Mouse (Mus musculus) G1E (cell line): Measurements from ENCODE around the gene 1700020A23Rik.

Experiments used
- GATA1 ChIP-seq: IDR thresholded peaks from 2 replicates; pipeline ENCODE4 v1.6.1; 2012; ENCODE audit warnings: borderline replicate concordance, low read length, inconsistent platforms, mixed read lengths
- POLR2AphosphoS5 ChIP-seq: IDR thresholded peaks from 2 replicates; pipeline ENCODE4 v1.6.1; 2012; ENCODE audit warnings: low read depth, low read length, inconsistent platforms; ENCODE audit not compliant: insufficient replicate concordance
- TAL1 ChIP-seq: conservative IDR thresholded peaks from 2 replicates; pipeline ENCODE4 v1.6.1; 2012; ENCODE audit warnings: low read depth, low read length, inconsistent platforms, mixed read lengths

- no peak for TF ChIP-seq TAL1
- no peak for TF ChIP-seq GATA1
- no peak for TF ChIP-seq POLR2AphosphoS5
These were observed 49.8 kb downstream of the 1700020A23Rik start for GRCm38 (mm10) chr2:130454748-130455370.
